Mouse (Mus musculus) frontal cortex, postnatal 25 days (tissue): ENCODE results near the gene Zfp729a.
"Not testable (repeated sequence)": the region's sequence is repeated elsewhere in the genome, so short reads cannot be mapped to it uniquely, and the experiment has no call there.

Experiments used
- DNase-seq, 2 experiments: peaks; one replicate each; pipeline ENCODE4 v3.0.0; 2022; ENCODE audit warnings: low spot score in 2 of 2

Zfp729a gene

DNA sequence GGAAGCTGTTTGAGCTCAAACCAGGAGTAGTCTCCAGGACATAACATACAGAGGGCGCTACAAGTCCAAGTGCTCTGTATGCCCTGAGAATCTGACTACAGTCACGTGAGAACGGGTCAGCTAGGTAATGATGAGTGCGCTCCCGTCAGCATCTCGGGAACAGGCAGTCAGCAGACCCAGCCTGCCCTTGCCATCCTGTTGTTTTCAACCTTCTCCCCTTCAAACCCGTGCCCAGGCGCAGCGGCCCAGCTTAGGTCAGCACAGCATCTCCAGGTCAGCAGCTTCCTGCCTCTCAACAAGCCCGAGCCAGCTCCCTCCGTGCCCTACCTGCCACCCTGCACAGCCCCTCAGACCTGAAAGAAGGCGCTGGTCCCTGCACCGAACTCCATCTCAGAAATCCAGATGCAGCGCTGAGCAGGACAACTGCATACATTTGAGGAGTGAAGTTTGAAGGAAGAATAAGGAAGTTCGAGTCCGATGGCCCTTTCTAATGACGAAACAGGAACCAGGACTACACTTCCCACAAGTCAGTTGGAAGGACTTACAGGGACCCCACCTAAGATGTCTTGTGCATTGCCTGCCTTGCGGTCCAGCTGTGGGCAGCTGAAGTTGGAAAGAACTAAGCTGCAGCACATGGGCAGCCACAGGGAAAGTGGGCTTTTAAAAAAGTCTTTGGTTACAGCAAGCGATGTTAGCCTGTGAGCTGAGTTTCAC, at the start of gene Zfp729a, which contains the start of gene Gm49345:
TSS of gene Zfp729a (minus strand) at position 498 of the 714 bp plus-strand sequence.
TSS of gene Gm49345 (minus strand) at position 476 of the 714 bp plus-strand sequence.
- DNase-seq = peak; percentile 64 to 77

DNA sequence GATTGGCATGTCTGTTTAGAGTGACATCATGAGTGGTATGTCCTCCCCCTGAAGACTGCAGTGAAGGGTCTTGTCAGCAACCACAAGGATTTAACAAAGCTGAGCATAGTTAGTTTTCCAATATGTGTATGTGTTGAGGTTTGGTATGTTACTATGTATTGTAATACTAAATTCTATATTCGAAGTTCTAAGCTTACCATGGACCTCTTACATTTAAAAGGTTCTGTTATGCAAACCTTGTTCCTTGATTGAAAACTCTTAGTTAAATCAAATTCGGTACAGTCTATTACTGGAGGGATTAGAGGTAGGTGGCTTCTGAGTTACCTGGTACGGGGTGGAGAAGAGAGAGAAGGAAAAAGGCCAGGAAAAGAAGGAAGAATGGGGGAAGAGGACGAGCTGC, 49.4 kb upstream of the Zfp729a start, which contains the start of gene Zfp738:
TSS of gene Zfp738 (minus strand) at position 101 of the 400 bp plus-strand sequence.
- DNase-seq = no peak

DNA sequence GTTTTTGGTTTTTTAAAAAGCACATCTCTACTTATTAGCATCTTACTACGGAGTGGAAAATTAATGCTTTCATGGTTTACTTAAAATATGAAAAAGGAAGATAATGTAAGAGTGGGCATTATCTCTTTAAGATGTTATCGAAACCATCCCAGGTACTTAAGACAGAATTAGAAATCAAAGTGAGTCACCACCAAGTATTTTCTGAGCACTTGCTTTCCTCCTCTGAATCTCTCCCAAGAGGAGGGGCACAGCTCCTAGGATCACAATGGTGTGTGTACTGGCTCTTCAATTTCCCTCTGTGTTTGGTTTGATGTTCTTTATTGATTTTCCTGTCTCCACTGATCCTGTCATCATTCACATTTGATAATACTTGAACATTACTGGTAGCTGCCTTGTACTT, 46.2 kb upstream of the Zfp729a start:
- DNase-seq = not testable (repeated sequence)

DNA sequence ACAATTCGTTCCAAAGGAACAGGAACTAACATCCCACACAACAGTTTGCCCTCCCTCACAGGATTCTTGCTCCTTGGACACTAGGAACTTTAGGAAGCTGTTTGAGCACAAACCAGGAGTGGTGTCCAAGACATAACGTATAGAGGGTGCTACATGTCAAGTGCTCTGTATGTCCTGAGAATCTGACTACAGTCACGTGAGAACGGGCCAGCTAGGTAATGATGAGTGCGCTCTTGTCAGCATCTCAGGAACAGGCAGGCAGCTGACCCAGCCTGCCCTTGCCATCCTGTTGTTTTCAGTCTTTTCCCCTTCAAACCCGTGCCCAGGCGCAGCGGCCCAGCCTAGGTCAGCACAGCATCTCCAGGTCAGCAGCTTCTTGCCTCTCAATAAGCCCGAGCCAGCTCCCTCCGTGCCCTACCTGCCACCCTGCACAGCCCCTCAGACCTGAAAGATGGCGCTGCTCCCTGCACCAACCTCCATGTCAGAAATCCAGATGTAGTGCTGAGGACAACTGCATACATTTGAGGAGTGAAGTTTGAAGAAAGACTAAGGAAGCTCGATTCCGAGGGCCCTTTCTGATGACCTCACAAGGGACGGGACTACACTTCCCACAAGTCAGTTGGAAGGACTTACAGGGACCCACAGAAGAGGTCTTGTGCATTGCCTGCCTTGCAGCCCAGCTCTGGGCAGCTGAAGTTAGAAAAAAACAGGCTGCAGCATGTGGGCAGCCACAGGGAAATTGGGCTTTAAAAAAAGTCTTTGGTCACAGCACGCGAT, 45.6 kb upstream of the Zfp729a start:
- DNase-seq = peak; percentile 66 to 75

DNA sequence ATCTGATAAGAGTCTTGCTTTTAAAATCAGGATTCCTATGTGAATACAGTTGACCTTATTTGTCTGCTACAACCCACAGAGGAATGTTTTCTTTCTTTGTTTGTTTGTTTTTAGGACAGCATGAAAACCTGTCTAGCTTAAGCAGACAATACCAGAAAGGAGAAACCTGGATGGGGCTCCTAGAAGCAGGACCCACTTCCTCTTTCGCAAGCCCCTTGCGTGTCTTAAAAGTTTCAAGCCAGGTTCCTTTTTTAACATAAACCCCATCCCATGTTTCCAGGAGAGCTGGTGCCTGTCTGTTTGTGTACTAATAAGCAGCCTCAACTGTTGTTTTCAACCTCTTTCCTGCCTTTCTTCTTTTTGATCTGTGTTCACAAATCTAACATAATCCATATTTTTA, 37.3 kb upstream of the Zfp729a start:
- no peak for DNase-seq

DNA sequence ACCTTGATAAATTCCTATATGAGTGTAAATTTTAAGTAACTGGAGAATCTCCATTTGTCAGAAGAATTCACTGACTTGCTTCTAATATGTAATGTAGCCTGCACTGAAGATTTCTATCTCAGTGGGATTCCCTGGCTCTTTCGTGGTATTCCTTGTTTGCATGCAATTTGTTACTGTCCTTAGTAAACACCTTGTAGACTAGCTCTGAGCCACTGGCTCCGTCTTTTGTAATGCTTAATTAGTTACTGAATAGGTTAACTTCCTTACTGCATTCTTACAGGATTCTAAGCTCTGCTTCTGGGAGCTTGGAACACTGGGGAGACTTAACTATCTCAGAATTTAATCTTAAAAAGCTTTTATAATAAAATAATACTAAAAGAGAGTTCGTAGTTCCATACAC, 14.9 kb upstream of the Zfp729a start:
- DNase-seq = no peak

DNA sequence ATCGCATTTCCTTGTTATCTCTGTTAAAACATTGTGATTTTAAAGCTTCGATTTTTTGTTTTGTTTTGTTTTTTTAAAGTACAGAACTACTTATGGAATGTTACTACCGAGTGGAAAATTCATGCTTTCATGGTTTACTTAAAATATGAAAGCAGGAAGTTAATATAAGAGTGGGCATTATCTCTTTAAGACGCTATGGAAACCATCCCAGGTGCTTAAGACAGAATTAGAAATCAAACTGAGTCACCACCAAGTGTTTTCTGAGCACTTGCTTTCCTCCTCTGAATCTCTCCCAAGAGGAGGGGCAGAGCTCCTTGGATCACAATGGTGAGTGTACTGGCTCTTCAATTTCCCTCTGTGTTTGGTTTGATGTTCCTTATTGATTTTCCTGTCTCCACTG, 27.5 kb downstream of the Zfp729a start:
- no peak for DNase-seq

DNA sequence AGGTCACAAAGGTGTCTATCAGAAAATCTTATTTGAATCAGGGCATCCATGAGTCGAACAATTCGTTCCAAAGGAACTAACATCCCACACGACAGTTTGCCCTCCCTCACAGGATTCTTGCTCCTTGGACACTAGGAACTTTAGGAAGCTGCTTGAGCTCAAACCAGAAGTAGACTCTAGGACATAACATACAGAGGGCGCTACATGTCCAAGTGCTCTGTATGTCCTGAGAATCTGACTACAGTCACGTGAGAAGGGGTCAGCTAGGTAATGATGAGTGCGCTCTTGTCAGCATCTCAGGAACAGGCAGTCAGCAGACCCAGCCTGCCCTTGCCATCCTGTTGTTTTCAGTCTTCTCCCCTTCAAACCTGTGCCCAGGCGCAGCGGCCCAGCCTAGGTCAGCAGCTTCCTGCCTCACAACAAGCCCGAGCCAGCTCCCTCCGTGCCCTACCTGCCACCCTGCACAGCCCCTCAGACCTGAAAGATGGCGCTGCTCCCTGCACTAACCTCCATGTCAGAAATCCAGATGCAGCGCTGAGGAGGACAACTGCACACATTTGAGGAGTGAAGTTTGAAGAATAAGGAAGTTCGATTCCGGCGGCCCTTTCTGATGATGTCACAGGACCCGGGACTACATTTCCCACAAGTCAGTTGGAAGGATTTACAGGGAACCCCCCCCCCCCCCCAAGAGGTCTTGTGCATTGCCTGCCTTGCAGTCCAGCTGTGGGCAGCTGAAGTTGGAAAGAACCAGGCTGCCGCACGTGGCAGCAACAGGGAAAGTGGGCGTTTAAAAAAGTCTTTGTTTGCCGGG, 28.3 kb downstream of the Zfp729a start, which contains the start of gene Zfp729b:
TSS of gene Zfp729b (minus strand) at position 642 of the 811 bp plus-strand sequence.
- DNase-seq = peak; percentile 82 to 89

DNA sequence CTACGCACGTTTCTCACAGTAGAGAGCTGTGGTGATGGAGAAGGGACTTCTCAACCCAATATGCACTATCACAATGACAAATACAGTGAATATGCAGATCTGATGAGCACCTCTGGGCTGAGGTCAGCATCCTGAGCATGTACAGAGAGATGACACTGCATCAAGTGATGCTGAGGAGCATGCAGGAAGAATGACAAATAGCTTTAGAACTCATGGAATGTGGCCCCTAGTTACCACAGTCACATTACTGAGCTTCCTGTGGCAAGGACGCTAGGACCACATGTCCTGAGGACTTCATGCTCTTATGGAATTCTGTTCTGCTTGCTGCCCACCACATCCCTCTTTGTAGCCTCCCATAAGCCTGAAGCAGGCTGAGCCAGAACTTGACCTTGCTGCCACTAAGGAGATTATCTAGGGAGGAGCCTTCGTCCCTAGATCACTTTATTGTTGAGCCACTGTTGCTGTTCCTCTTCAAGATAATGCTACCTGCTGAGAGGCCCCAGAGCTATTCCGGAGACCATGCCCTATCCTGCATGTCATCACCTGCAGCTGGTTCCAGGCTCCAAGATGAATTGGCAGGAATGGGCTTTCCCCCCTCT, 64.9 kb downstream of the Zfp729a start:
- DNase-seq = no peak
